Mouse (Mus musculus) liver, embryonic 14.5 days (tissue): ENCODE measurements around the gene Ccdc38. TPM values are rescaled to one million over a fixed set of nuclear protein-coding genes. Genes with fewer than 3 reads are reported as not detected.

ENCODE experiments used
- ATAC-seq: fragments of 200-750 bp; cut with Nextera tagmentation; 2 replicates; pipeline ENCODE4 v1.8.0; 2017; ENCODE audit warnings: moderate number of reproducible peaks, mild to moderate bottlenecking, moderate library complexity; ENCODE audit not compliant: insufficient read depth
- DNase-seq, 3 experiments: peaks; one replicate each; pipeline ENCODE4 v3.0.0-alpha.2; 2012 to 2013; ENCODE audit warnings: low read depth in 3 of 3, low spot score in 3 of 3
- H3K27ac ChIP-seq: fragments of 300-500 bp; sonication (generic); 2 replicates; pipeline ENCODE4 v1.5.1; 2014; ENCODE audit warnings: moderate library complexity, mild to moderate bottlenecking, control low read depth, inconsistent platforms
- H3K27me3 ChIP-seq: fragments of 300-500 bp; sonication (generic); 2 replicates; pipeline ENCODE4 v1.6.1; 2014; ENCODE audit warnings: mild to moderate bottlenecking, low read length, moderate library complexity; ENCODE audit not compliant: control insufficient read depth, insufficient read depth
- H3K36me3 ChIP-seq: fragments of 300-500 bp; sonication (generic); replicated peaks from 2 replicates; pipeline ENCODE4 v1.6.1; 2014; ENCODE audit warnings: low read depth; ENCODE audit not compliant: control insufficient read depth, insufficient read depth
- H3K4me1 ChIP-seq, 2 experiments: fragments of 200-500 bp in 1 of 2; fragments of 300-500 bp in 1 of 2; sonication (generic) in 1 of 2; replicated peaks; 2 replicates each; pipeline ENCODE4 v1.6.1; 2012 to 2014; ENCODE audit warnings: antibody characterized with exemption in 1 of 2, inconsistent platforms in 1 of 2, low read length in 1 of 2; ENCODE audit not compliant: control insufficient read depth in 2 of 2, insufficient read depth in 2 of 2
- H3K4me2 ChIP-seq: fragments of 300-500 bp; sonication (generic); 2 replicates; pipeline ENCODE4 v1.6.1; 2014; ENCODE audit warnings: low read depth, mild to moderate bottlenecking, control low read depth, moderate library complexity
- H3K4me3 ChIP-seq, 2 experiments: fragments of 200-500 bp in 1 of 2; fragments of 300-500 bp in 1 of 2; sonication (generic) in 1 of 2; 2 replicates each; pipeline ENCODE4 v1.5.1; 2012 to 2014; ENCODE audit warnings: low read depth in 2 of 2, low read length in 2 of 2, mild to moderate bottlenecking in 2 of 2, control low read depth in 1 of 2, inconsistent platforms in 1 of 2, moderate library complexity in 1 of 2; ENCODE audit not compliant: insufficient read depth in 1 of 2
- H3K9ac ChIP-seq: fragments of 300-500 bp; sonication (generic); replicated peaks from 2 replicates; pipeline ENCODE4 v1.6.1; 2014; ENCODE audit warnings: mild to moderate bottlenecking, control low read depth, moderate library complexity
- H3K9me3 ChIP-seq: fragments of 300-500 bp; sonication (generic); 2 replicates; pipeline ENCODE4 v1.6.1; 2016; ENCODE audit warnings: low read length, mixed read lengths; ENCODE audit not compliant: control insufficient read depth
- CTCF ChIP-seq: IDR thresholded peaks from 2 replicates; pipeline ENCODE4 v1.5.1; 2016; ENCODE audit warnings: antibody characterized with exemption, low read depth, control low read depth
- EP300 ChIP-seq: IDR thresholded peaks from 2 replicates; pipeline ENCODE4 v1.6.1; 2016; ENCODE audit warnings: antibody characterized with exemption, low read depth
- whole genome bisulfite sequencing: fragments of 180-500 bp; shearing (Covaris S2); extraction: QIAGEN DNeasy Blood & Tissue Kit; methylation state at CpG from one replicate; pipeline ENCODE4 v1.1.7; 2014; ENCODE audit not compliant: insufficient replicate concordance; 5-methylcytosine and 5-hydroxymethylcytosine counted together
- polyA plus RNA-seq, 2 experiments: library from polyadenylated mRNA; depleted of rRNA in 1 of 2; stranded (reverse) in 1 of 2; unstranded in 1 of 2; fragments of >200 nt; fragmentation: Nextera tagmentation in 1 of 2; extraction: Ambion mirVana in 1 of 2; gene quantifications; 2 replicates each; pipeline versions ENCODE4 v1.2.1 to v1.2.3; 2012 to 2014

Gene Ccdc38
- polyA plus RNA-seq, 2 experiments, result 0.02 to 0.15 TPM

DNA sequence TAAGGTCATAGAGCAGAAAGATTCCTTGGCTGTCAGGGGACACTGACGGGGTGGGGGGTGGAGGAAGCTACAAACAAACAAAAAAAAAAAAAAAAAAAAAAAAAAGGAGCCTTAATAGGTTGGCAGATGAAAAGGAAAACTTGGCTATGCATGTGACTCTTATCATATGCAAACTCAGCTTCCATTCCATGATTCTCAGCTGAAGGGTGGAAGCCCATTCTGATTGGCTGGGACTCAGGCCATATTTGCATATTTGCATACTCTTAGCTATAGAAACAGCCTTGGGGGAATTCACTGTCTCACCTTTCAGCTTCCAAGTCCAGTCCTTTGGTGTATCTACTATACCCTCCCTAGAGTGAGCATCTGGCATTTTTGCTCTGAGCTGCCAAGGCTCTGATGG, 25.0 kb upstream of the Ccdc38 start:
- TF ChIP-seq EP300, result no peak
- no peak for TF ChIP-seq CTCF
- Histone ChIP-seq H3K9me3 (no peaks in the 10 kb centered on the region), H3K27me3 (no peaks in the 10 kb centered on the region), H3K4me1 (peaks cover 0 to 12% of the 10 kb centered on the region in 2 experiments; a peak in 2 of 4 replicates), H3K4me3 (no peak overlapping the region), H3K4me2 (no peak overlapping the region), H3K36me3 (no peaks in the 10 kb centered on the region), H3K9ac (no peak overlapping the region), H3K27ac (no peak overlapping the region)
- no peak for DNase-seq
- no peak for ATAC-seq
- 19% methylated on average over 1 of the region's 1 CpGs for whole genome bisulfite sequencing

DNA sequence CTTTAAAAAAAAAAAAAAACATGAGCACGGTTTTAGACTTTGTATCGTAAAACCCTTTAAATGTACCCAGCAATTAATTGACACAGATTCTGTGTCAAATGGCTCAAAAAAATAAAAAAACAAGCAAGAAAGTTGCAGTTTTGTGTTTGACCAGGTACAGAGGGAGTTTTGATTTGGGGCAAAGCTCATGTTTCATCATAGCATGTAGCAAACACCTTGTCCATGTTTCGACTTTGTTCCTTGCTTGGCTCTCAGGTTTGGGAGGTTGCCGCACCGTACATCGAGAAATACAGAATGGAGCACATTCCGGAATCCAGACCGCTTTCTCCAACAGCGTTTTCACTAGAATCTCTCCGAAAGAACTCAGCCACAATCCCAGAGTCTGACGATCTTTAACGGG, 24.5 kb upstream of the Ccdc38 start:
- no peak overlapping the region for H3K9ac ChIP-seq
- no peak overlapping the region for H3K4me3 ChIP-seq
- no peaks in the 10 kb centered on the region for H3K27me3 ChIP-seq
- TF ChIP-seq CTCF (no peak), EP300 (no peak)
- no peaks in the 10 kb centered on the region for H3K9me3 ChIP-seq
- H3K4me2 ChIP-seq, result no peak overlapping the region
- DNase-seq (no peak), ATAC-seq (no peak)
- H3K36me3 ChIP-seq, result no peaks in the 10 kb centered on the region
- H3K4me1 ChIP-seq, result peaks cover 0 to 12% of the 10 kb centered on the region in 2 experiments; a peak in 2 of 4 replicates
- no peak overlapping the region for H3K27ac ChIP-seq
- WGBS, result 73% methylated on average over 12 of the region's 12 CpGs

DNA sequence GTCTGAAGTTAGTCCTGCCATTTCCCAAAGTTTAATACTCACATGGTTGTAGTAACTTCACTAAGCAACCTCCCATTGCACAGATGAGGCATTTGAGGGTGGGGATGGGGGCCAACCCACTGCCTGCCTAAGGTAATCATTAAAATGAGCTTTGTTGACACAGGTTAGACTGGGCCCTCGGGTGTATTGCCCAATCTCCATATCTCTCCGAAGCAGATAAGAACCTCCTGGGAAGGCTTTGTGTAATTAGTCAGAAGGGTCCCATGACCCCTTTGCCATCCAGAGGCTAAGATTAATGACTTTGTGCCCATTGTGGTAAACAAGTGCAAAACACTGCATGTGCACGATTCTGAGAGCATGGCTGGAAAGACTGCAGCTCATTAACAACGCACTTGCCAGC, 22.7 kb upstream of the Ccdc38 start:
- H3K27ac ChIP-seq, result no peak overlapping the region
- H3K9me3 ChIP-seq, result no peaks in the 10 kb centered on the region
- peaks cover 0 to 12% of the 10 kb centered on the region in 2 experiments; a peak in 2 of 4 replicates for H3K4me1 ChIP-seq
- no peak for TF ChIP-seq EP300
- no peak for TF ChIP-seq CTCF
- peak; percentile 79 for ATAC-seq
- 25% methylated on average over 4 of the region's 4 CpGs for WGBS
- H3K4me2 ChIP-seq, result no peak overlapping the region
- H3K27me3 ChIP-seq, result no peaks in the 10 kb centered on the region
- no peak overlapping the region for H3K9ac ChIP-seq
- H3K36me3 ChIP-seq, result no peaks in the 10 kb centered on the region
- no peak overlapping the region for H3K4me3 ChIP-seq
- DNase-seq, result peak in 2 of 3 experiments; percentile 22 to 27

DNA sequence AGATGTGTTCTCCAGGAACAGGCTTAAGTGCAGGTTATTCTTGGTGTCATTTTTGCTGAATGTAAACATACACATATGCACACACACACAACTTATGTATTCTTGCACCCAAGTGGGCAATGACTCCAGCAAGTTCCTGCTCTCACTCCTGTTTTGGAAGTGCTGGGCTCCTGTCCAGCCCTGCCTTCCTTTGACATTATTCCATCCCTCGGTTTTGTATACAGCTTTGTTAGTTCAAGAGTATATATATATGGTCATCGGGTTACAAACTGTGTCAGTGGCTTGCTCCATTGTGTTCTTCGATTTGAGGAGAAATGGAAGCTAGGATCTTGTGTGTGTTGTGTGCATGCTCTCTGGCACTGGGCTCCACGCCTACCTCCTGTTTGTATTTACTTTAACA, 22.2 kb upstream of the Ccdc38 start:
- no peak overlapping the region for H3K27ac ChIP-seq
- no peaks in the 10 kb centered on the region for H3K36me3 ChIP-seq
- no peak overlapping the region for H3K4me2 ChIP-seq
- H3K4me3 ChIP-seq, result no peak overlapping the region
- H3K4me1 ChIP-seq, result peaks cover 0 to 12% of the 10 kb centered on the region in 2 experiments; a peak in 2 of 4 replicates
- no peaks in the 10 kb centered on the region for H3K9me3 ChIP-seq
- no peaks in the 10 kb centered on the region for H3K27me3 ChIP-seq
- no peak for TF ChIP-seq EP300
- TF ChIP-seq CTCF, result no peak
- 51% methylated on average over 4 of the region's 4 CpGs for WGBS
- peak; percentile 17; the same call in 1 of the 2 replicates for ATAC-seq
- no peak for DNase-seq
- no peak overlapping the region for H3K9ac ChIP-seq

DNA sequence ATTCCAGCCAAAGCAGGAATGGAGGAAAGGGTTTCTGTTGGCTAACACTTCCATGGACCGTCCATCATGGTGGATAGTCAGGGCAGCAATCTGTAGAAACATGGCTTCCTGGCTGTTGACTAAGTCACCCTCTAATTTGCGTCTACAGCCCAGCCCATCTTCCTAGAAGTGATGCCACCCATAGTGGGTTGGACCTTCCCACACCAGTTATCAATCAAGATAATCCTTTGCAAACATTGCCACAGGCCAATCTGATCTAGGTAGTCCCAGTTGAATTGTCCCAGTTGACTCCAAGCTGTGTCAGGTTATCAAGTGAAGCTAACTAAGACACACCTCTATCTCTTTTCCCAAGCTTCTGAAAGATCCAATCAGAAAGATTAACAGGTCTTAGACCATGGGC, 21.8 kb upstream of the Ccdc38 start:
- Histone ChIP-seq H3K9me3 (no peaks in the 10 kb centered on the region), H3K27ac (no peak overlapping the region), H3K9ac (no peak overlapping the region), H3K4me2 (no peak overlapping the region), H3K36me3 (no peaks in the 10 kb centered on the region), H3K4me3 (no peak overlapping the region), H3K4me1 (peaks cover 0 to 12% of the 10 kb centered on the region in 2 experiments; a peak in 2 of 4 replicates), H3K27me3 (no peaks in the 10 kb centered on the region)
- TF ChIP-seq CTCF, result no peak
- TF ChIP-seq EP300, result no peak
- WGBS, result 64% methylated on average over 2 of the region's 2 CpGs
- ATAC-seq, result no peak
- no peak for DNase-seq
